Mouse (Mus musculus) mesoderm, embryonic 11.5 days (tissue): Measurements from ENCODE around the gene Zfp961.
"Not testable (repeated sequence)": the region's sequence is repeated elsewhere in the genome, so short reads cannot be mapped to it uniquely, and the experiment has no call there.

Experiments used
- DNase-seq: peaks from one replicate; pipeline ENCODE4 v3.0.0-alpha.2; 2012; ENCODE audit warnings: low read depth, low spot score

The Zfp961 gene

GRCm38 (mm10) chr8:71950482-71951221 lies at the start of gene Zfp961:
TSS of gene Zfp961 (plus strand) at chr8:71951038.
- peak; percentile 99 for DNase-seq

- DNase-seq: not testable (repeated sequence)
Measured at GRCm38 (mm10) chr8:71903084-71903483, 47.8 kb upstream of the Zfp961 start.

- DNase-seq: no peak
Measured at GRCm38 (mm10) chr8:71906809-71907208, 44.0 kb upstream of the Zfp961 start.

GRCm38 (mm10) chr8:71907798-71908257 lies 43.0 kb upstream of the Zfp961 start:
- DNase-seq: no peak

- peak; percentile 82 for DNase-seq
Measured at GRCm38 (mm10) chr8:71908309-71909261, 42.3 kb upstream of the Zfp961 start, which contains the start of the genes Zfp882 and Zfp617. TSS of gene Zfp882 (plus strand) at chr8:71908608. TSS of gene Zfp617 (plus strand) at chr8:71908635.

GRCm38 (mm10) chr8:71912286-71912685 lies 38.6 kb upstream of the Zfp961 start:
- no peak for DNase-seq

- DNase-seq: peak; percentile 96
Measured at GRCm38 (mm10) chr8:71922567-71923401, 28.1 kb upstream of the Zfp961 start.

- DNase-seq: no peak
Measured at GRCm38 (mm10) chr8:71925791-71926190, 25.0 kb upstream of the Zfp961 start.

- no peak for DNase-seq
Measured at GRCm38 (mm10) chr8:71926551-71926950, 24.3 kb upstream of the Zfp961 start.

- no peak for DNase-seq
Measured at GRCm38 (mm10) chr8:71927779-71928178, 23.1 kb upstream of the Zfp961 start.

- DNase-seq: not testable (repeated sequence)
Measured at GRCm38 (mm10) chr8:71938037-71938436, 12.8 kb upstream of the Zfp961 start.

GRCm38 (mm10) chr8:71940293-71941208 lies 10.3 kb upstream of the Zfp961 start:
- no peak for DNase-seq

- no peak for DNase-seq
Measured at GRCm38 (mm10) chr8:71941776-71942175, 9.1 kb upstream of the Zfp961 start.

GRCm38 (mm10) chr8:71948624-71949023 lies 2.2 kb upstream of the Zfp961 start:
- DNase-seq: no peak

- peak; percentile 23 for DNase-seq
Measured at GRCm38 (mm10) chr8:71951436-71952161, 761 bp downstream of the Zfp961 start.

GRCm38 (mm10) chr8:71952489-71952888 lies 1.7 kb downstream of the Zfp961 start:
- no peak for DNase-seq

GRCm38 (mm10) chr8:71952961-71953700 lies 2.3 kb downstream of the Zfp961 start:
- not testable (repeated sequence) for DNase-seq

GRCm38 (mm10) chr8:71954666-71955065 lies 3.8 kb downstream of the Zfp961 start:
- no peak for DNase-seq

GRCm38 (mm10) chr8:71960483-71960882 lies 9.6 kb downstream of the Zfp961 start:
- no peak for DNase-seq
